Mouse (Mus musculus): ENCODE results near the gene Dtl.

- TF ChIP-seq GATA1 (IDR thresholded peaks at IDR 0.05; ENCODE audit: low read length): peak; percentile 54
- TF ChIP-seq TAL1 (IDR thresholded peaks at IDR 0.05; ENCODE audit: low read length): no peak
These were observed at the start of gene Dtl, which contains the start of gene Ints7 for GRCm38 (mm10) chr1:191575458-191576247.

Data from erythroblast, embryonic 14.5 days (primary cell).